Mouse (Mus musculus) erythroblast, adult 5-6 weeks (primary cell): Measurements from ENCODE around the gene Plxna1. TPM values are rescaled to one million over a fixed set of nuclear protein-coding genes. Genes with fewer than 3 reads are reported as not detected.

Source experiments
- ATAC-seq: replicated peaks from 2 replicates; pipeline ENCODE4 v1.8.0; 2016; ENCODE audit warnings: moderate number of reproducible peaks, mild to moderate bottlenecking, moderate TSS enrichment, inconsistent platforms; ENCODE audit not compliant: poor library complexity, low FRiP score, severe bottlenecking
- total RNA-seq, 2 experiments: library from RNA; stranded (forward) in 1 of 2; stranded (reverse) in 1 of 2; fragments of 150-400 nt in 1 of 2; fragments of 200-764, 138-1000 nt in 1 of 2; gene quantifications; 2 replicates each; pipeline versions ENCODE4 v1.2.3 to v1.2.4; 2015 to 2017; ENCODE audit warnings: low replicate concordance in 2 of 2

Gene Plxna1
- total RNA-seq (2015; ENCODE audit: low replicate concordance) (1.3 and 1.7 TPM in 2 replicates), total RNA-seq (2017; ENCODE audit: low replicate concordance) (0.68 and 0.84 TPM in 2 replicates)

DNA sequence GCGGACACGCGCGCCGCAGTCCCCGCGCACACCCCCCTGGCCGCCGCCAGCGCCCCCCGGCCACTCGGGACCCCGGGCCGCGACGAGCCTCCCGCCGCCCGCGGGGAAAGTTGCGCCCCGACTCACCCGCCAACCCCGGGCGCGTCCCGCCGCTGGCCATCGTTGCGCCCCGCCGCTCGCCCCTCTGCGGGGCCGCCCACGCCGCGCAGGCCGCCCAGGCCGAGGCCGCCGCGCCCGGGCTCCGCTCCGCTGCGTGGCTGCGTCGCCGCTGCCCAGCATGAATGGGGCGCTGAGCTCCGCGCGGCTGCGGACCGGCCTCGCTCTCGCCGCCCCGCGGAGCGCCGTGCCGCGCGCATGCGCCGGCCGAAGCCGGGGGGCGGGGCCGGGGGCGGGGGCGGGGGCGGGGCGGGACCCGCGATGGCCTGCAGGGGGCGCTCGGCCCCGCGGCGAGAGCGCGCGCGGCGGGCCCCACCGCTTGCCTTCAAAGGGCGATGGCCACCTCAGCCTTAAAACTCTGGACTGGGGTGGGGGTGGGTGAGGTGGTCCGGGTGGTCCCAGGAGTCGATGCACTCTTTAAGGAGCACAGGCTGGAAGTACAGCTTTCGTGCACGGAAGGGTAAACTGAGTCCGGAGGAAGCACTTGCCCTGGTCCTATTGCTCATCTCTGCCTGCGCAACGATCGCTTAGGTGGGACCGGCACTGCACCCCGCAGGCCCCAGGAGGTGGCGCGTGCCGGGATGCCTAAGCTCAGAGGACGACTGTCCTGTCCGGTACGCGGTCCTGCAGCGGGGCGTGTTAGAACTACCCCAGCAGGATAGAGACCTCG lies at the start of gene Plxna1:
TSS of gene Plxna1 (minus strand) at position 340 of the 826 bp plus-strand sequence.
- ATAC-seq: no peak

DNA sequence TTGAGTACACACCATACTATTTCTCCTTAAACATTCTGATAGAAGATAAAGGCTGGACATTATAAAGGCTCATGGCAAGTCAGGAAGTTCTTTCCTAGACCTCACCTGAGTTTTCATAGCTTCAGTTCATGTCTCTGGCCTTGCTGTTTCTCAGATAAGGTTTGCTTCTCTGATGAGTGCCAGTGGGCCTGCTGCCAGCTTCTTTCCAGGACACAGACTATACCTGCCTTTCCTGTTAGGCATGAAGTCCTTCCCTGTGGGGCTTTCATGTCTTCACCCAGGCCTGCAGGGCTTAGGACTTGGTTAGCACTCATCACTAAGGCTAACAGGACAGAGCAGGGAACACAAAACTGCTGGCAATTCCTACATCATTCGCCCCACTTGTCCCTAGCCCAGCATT lies 46.6 kb upstream of the Plxna1 start:
- no peak for ATAC-seq

DNA sequence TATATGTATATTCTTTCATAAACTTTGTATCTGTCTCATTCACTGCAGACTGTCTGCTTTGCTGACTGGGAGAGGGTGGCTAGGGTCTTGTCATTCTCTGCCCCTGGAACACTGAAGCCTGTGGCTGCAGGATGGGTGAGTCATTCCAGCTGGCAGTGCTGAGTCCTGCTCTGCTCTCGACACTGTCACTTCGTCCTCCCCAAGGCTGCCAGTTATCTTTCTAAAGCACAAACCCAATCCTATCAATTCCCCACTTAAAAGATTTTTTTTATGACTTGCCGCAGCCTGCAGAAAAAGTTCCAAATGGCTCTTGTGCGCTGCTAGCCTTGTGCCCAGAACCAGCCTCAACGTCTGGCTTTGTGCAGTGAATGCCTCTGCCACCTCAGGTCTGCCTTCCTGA lies 45.8 kb upstream of the Plxna1 start:
- ATAC-seq: no peak

DNA sequence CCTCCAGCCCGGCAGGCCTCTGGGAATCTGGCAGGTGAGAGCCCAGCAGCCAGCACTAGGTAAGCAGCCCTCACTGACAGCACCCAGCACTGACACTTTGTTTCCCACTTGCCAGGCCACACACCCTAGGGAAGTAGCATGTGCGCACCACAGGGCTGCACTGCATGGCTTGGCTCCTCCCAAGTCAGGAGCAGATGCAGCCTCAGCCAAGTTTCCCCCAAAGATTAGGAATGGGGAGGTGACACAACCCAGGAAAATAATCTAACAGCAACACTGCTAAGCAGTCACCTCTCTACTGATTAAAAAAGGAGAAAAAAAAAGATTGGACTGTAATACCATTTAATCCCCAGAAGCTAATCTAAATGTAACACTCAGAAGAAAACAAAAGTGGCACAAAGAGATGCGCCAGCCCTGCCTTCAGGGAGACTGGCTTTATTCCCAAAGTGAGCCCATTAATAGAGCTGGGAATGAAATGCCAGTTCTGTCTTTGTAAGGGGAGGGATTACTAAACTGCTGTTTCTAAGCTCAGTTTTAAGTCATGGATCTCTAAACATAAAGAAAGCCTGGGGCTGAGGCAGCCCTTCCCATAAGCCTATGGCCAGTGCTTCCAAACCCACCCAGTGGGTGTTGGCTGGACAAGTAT lies 44.9 kb upstream of the Plxna1 start:
- no peak for ATAC-seq

DNA sequence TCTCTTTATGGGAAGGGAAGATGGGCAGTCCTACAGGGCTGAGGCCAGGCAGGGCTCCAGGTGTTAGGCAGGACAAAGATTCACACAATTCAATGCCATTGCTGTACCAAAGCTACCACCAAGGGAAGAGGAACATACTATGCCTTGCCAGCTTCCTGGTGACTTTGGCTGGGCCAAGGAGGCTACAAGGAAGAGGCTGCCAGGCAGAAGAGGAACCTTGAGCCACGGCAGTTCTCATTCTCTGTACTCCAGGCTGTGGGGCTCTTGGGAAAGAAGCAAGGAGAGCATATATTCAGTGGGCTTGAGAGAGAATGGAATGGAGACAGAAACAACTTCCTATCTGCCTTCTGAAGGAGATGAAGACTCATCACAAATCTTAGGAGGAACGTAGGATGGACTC lies 42.5 kb upstream of the Plxna1 start:
- no peak for ATAC-seq

DNA sequence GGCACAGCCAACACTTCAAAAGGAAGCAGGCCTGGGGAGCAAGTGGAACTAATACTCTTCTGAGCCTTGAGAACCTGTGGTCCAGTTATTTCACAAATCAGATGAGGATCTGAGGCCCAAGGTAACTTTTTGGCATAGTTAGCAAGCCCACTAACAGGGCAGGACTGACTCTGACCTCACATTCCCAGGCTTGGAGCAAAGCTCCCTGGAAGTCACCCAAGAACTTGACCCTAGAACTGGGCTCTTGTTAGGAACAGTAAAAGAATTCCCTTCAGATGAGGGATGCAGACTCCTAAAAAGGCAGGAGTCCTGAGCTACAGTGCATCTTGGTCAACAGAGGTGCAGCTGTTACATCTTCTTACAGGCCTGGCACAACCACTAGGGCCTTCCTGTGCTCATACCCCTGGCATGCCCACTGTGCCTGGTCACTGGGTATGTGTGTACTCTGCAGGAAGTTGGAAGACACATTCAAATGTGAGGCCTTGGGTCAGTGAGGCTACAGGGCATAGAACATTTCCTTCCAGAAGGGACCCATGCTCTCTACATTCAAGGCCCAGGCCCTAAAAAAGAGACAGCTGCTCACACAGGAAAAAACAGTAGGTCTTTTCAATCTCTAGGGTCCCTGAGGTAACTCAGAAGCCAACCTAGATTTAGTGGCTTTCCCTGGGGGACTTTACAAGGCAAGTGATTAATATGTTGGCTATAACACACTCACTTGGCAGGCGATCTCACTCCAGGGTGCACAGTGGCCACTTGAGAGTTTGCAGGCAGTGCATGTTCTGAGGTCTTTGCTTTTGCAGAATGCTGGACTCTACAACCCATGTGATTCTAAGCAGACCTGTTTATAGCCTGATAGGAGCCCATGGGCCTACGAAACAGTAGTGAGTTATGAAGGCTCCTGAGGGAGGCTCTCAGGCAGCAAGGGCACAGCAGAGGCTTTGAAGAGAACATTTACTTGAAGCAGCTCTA lies 41.1 kb upstream of the Plxna1 start:
- no peak for ATAC-seq

DNA sequence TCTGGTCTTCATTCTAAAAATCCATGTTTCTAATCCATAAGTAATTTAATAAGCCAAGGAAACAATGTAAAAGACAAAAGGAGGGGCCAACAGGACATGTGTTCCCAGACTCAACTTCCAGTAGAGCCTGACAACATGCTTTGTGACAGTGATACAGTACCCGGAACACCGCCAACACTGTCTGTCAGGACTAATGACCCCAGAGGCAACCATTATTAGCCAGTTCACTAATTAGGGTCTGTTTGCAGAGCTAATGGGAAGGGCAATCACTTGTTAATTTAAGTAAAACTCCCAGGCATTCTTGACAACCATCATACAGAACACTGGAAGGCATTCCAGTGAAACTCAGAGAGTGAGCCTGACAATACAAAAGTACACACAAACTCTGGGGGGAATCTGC lies 40.0 kb upstream of the Plxna1 start:
- ATAC-seq: no peak

DNA sequence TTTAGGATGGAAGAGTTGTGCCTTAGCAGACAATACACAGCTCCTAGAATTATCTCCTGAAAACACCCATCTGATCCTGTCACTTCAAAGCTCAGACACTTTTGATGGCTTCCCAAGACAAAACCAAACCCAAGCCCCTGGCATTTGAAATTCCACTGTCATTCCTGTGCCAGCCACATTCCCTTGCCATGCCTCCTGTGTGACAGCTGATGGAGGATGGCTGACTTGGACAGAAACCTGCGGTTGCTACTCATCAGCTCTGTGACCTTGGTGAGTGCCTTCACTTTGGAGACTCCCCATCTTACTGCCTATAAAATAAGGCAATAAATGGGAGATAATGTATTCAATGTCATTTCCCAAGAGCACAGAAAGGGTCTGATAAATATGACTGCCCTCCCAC lies 37.1 kb upstream of the Plxna1 start:
- no peak for ATAC-seq

DNA sequence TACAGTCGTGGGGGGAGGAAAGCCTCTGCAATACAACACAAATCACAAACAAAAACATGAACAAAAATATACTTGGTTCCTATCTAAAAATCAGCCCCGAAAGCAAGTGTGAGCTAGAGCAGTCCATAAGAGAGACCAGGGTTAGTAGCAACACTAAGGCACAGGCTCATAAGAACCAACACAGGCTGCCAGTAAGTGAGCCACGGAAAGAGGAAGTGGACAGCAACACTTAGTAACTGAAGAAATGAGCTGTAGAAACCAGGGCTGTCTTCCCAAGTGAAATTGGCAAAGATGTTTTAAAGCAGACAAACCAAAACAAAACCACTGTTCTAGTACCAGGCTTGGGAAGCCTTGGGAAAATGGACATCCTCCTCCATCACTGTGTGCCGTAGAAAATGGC lies 35.5 kb upstream of the Plxna1 start:
- ATAC-seq: no peak

DNA sequence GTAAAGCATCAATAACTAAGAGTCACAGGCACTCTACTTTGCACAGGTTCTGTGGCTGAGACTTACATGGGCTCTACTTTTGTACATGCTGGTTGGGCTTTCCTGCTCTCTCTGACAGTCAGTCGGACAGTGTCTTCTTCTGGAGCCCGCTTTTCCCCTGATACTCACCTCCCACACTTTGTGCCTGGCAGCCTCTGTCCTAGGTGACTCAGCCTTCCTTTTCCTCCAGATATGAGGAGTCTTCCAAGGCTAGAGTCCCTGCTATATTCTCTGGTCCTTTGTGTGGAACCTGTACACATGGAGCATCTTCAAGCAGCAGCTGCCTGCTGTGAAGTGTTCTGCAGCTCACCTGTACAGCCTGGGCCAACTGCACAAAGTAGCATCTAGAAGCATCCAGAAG lies 31.4 kb upstream of the Plxna1 start:
- no peak for ATAC-seq

DNA sequence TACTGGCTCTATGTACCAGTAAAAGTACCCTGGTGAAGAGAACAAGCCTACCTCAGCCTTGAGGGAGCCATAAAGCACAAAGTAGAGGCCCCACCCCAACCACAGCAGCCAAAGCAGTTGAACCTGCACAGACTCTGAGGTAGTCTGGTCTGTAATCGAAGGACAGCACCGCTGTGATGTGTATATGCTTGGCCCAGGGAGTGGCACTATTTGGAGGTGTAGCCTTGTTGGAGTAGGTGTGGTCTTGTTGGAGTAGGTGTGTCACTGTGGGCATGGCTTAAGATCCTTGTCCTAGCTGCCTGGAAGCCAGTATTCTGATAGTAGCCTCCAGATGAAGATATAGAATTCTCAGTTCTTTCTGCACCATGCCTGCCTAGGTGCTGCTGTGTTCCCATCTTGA lies 29.8 kb upstream of the Plxna1 start:
- ATAC-seq: no peak

DNA sequence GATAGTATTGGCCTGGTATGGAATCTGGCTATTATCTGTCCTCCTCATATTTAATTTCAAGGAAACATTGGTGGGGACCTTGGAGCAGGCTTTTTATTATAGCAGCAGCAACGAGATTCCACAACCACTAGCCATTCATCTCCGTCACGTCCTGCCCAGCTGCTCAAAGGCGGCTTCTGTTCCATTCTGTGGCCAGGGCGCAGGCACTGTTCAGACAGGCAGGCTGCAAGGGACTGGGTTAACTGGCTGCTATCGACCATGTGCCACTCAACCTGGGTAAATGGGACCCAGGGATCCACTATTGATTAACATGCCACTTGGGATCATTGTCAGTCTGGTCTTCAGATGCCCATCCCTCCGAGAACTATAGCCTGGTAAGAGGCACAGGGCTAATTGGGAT lies 27.4 kb upstream of the Plxna1 start:
- ATAC-seq: no peak

DNA sequence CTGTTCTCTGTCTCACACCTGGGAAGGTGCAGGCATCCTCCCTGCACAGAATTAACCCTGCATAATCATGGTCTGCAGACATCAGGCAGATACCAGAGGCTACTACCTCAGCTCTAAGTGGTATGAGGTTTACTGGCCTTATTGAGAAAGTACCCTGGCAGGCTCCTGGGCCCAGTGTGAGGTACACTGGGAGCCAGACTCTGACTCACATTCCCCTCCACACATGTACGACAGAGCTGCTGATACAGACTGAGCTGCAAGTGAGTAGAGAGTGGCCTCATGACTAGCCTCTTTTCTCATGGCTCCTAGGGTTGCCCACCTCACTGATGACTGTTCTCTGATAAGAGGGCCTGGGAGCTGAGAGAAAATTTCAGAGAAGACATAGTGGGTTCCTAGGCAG lies 24.5 kb upstream of the Plxna1 start:
- ATAC-seq: no peak

DNA sequence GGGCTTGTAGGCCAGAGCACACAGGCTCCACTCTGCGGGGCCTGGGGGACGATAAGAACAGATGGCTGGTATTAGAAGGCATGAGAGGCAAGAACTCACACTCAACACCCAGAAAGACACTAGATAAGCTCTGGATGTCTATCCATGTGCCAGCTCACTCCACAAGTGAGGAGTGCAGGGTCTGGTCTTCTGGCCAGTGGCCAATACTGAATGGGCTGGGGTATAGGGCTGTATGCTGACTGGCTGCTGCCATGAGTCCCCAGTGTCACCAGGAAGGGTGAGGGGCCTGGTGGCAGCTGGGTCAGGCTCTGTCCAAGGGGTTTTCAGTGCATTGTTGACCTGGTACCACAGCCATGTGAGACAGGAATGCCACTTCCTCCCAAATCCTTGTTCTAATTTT lies 22.3 kb upstream of the Plxna1 start:
- no peak for ATAC-seq

DNA sequence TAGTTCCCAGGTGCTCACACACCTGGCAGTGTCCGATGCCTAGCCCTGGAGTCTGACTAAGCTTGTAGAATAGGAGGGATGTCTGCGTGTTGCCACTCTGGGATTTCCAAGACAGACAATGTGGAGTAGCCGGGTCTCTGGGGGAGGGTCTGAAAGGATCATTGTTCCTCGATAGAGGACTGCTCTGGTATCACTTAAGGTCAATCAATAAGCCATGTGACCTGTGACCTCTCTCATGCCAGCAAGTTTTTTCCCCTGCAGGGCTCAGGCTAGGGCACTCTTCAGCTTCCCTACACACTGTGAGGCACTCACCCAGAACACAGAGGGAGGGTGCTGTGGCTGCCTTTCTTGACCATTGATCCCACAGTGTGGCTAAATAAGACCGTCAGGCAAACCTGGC lies 19.4 kb upstream of the Plxna1 start:
- no peak for ATAC-seq

DNA sequence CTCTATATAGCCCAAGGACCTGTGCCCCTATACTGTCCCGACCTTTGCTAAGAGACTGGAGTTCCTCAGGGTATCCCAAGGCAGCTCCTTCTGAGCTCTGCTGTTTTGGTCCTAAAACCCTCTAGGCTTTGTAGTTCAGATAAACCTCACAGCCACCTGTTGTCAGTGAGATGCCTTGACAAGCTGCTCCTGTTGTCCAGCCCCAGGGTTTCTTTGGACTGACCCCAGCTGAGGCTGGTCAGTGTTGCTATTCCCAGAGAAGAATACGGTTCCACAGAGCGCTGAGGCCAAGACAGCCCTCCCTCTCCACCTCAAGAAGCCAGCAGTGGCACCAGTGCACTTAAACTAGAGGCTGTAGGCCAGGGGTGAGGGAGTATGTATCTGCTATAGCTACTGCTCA lies 18.8 kb upstream of the Plxna1 start:
- no peak for ATAC-seq

DNA sequence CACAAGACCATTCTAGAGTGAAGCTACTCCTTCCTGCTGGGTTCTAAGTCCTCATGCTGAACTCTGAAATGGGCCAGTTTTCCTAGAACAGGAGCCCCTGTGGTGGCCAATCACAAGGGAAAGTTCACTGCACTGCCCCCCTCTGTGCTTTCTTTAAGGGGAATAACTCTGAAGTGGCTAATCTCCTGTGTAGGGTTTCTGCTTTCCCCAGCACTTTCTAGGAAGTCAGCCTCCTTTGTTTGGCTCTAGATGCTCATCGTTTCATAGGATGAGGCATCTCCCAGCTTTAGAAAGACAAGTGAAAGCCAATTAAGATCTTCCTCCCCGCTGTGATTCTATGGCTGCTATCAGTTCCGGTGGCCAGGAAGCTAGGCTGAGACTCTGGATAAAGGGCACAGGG lies 18.3 kb upstream of the Plxna1 start:
- no peak for ATAC-seq

DNA sequence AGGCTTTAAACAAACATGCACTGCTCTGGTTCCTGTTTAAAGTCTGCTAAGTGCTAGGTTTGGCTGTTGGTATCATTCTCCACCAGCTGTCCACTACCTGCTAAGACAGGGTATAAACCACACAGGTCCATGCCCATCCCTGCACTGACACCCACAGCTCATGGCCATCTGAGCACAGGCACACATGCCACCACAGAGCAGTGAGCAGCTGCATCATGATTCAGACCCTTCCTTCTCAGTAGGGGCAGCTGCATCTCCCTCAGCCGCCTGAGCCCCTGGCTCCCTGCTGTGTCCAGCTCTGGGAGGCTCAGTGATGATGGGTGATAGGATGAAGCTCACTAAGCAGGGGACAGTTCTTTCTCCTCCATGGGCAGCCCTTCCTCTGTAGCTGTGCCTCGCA lies 15.8 kb upstream of the Plxna1 start:
- ATAC-seq: no peak

DNA sequence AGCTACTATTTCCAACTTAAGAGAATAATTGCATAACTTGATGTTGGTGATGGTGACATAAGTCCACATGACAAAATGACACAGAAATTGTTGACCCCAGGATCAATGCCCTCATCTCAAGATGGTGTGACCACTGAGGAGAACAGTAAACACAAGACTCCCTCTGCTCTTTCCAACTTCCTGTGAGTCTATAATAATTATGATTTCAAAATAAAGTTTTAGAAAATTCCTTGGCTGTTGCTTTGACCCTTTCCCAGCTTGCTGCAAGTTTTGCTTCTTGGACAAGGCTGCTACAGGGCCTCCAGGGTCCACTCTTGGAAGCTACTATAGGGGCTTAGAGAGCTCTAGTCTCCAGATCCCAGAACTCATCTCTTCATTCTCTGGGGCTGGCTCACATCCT lies 6.4 kb upstream of the Plxna1 start:
- no peak for ATAC-seq

DNA sequence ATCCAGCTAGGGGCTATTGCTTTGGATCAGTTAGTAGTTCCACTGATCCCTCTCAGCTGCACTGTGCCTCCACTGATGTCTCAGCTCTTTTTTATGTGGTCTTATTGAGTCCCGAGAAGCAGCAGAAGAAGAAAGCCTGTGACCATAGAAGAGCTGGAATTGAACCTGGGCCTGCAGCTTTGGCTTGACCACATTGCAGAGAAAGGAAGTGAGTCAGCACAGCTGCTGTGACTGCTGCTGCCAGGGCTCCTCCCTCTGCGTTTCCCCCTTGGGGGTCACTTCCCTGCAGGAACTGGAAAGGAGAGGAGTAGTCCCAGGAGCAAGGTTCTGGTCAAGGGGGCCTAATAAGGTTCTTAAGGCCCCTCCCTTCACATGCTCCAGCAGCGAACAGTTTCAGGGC lies 1.9 kb upstream of the Plxna1 start:
- ATAC-seq: no peak

DNA sequence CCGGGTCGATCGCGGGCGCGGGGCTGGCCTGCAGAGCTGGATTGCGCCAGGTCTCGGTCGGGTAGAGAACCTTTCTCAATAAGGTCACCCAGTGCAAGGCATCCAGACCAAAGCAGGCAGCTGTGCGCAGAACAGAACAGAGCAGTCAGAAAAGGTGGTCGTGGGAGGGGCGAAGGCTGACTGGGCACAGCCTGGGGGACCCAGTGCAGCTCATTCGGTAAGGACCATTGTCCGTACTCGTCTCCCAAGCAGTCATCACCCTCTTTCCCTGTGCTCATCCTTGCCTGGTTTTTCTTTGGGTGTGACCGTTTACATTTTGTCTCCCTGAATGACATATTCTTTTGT lies 659 bp upstream of the Plxna1 start:
- ATAC-seq: no peak
